Mouse (Mus musculus): Measurements from ENCODE around the gene Trim16.

DNA sequence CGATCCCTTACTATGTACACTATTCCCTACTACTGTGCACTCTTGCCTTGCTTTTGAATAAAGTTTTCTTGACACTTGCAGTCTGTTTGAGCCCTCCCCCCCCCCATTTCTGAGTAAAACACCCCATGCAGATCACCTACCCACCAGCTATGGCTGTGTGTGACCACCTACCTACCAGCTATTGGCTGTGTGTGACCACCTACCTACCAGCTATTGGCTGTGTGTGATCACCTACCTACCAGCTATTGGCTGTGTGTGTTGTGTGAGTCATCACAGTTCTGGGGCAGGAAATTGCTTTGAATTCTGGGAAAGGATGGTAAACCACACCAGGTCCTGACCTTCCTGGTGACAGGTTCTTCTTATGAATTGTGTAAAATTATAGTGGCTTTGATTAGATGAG lies 4.6 kb upstream of the Trim16 start:
- no peak for TF ChIP-seq CTCF (IDR thresholded peaks at IDR 0.05; ENCODE audit: borderline replicate concordance, control insufficient read depth, extremely low read depth, insufficient read depth, low read length, poor library complexity)
- no peak for TF ChIP-seq POLR2A (IDR thresholded peaks at IDR 0.05; ENCODE audit: control insufficient read depth, extremely low read depth, insufficient read depth, low read length, poor library complexity)
